Mouse (Mus musculus): Measurements from ENCODE around the gene Shh. TPM values are rescaled to one million over a fixed set of nuclear protein-coding genes. Genes with fewer than 3 reads are reported as not detected.
A peak's percentile ranks its signal among the peaks of the same experiment; 100 is the strongest.

The Shh gene
- polyA plus RNA-seq, 1 experiment from 2014 or later, result 3.4 TPM

GRCm38 (mm10) chr5:28465526-28465925, 1.5 kb downstream of the Shh start:
- H3K27ac ChIP-seq, result no peak overlapping the region
- no peak for ATAC-seq
- H3K27me3 ChIP-seq, result peaks cover 95% of the 10 kb centered on the region
- no peaks in the 10 kb centered on the region for H3K36me3 ChIP-seq
- WGBS, result under 1% methylated on average over 18 of the region's 18 CpGs
- peak overlapping the region; percentile 46 for H3K4me3 ChIP-seq (replicated peaks)
- no peaks in the 10 kb centered on the region for H3K9me3 ChIP-seq
- peak overlapping the region; percentile 66 for H3K4me2 ChIP-seq (replicated peaks)
- H3K4me1 ChIP-seq (replicated peaks), result peaks cover 53% of the 10 kb centered on the region
- peak overlapping the region; percentile 63 for H3K9ac ChIP-seq (replicated peaks)

DNA sequence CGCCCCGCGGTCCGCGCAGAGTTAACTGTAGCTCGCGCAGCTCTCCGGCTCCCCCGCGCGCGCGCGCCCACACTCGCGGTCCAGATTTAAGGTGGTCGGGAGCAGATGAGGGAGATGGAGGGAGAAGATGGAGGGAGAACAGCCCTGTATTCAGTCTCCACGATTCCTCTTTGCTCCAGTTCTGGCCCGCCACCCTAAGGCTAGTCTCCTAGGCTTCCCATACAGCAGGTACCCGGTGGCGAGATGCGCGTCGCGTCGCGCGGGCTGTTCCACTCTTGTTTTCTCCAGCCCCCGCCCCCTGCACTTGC, 2.0 kb downstream of the Shh start:
- Histone ChIP-seq H3K27ac (no peak overlapping the region), H3K27me3 (peaks cover 96% of the 10 kb centered on the region), H3K4me2 (replicated peaks) (peak overlapping the region; percentile 66), H3K36me3 (no peaks in the 10 kb centered on the region), H3K9me3 (no peaks in the 10 kb centered on the region), H3K4me3 (replicated peaks) (peak overlapping the region; percentile 46), H3K9ac (replicated peaks) (peak overlapping the region; percentile 52), H3K4me1 (replicated peaks) (peaks cover 57% of the 10 kb centered on the region)
- under 1% methylated on average over 28 of the region's 29 CpGs for WGBS
- ATAC-seq, result peak; percentile 58

GRCm38 (mm10) chr5:28464361-28465098, 2.5 kb downstream of the Shh start:
- Histone ChIP-seq H3K36me3 (no peaks in the 10 kb centered on the region), H3K4me2 (replicated peaks) (peak overlapping the region; percentile 66), H3K4me3 (replicated peaks) (peak overlapping the region; percentile 46), H3K27ac (peak overlapping the region; percentile 15; the same call in 1 of the 2 replicates), H3K9ac (replicated peaks) (peak overlapping the region; percentile 52), H3K9me3 (no peaks in the 10 kb centered on the region), H3K4me1 (replicated peaks) (peaks cover 60% of the 10 kb centered on the region), H3K27me3 (peaks cover 99% of the 10 kb centered on the region)
- under 1% methylated on average over 76 of the region's 76 CpGs for WGBS
- ATAC-seq, result peak; percentile 52

- Histone ChIP-seq H3K4me3 (replicated peaks) (peak overlapping the region; percentile 46), H3K27me3 (peaks cover 99% of the 10 kb centered on the region), H3K36me3 (no peaks in the 10 kb centered on the region), H3K9ac (replicated peaks) (peak overlapping the region; percentile 52), H3K4me2 (replicated peaks) (peak overlapping the region; percentile 66), H3K9me3 (no peaks in the 10 kb centered on the region), H3K4me1 (replicated peaks) (peaks cover 67% of the 10 kb centered on the region), H3K27ac (no peak overlapping the region)
- ATAC-seq, result no peak
- WGBS, result 2% methylated on average over 10 of the region's 10 CpGs
Measured at GRCm38 (mm10) chr5:28463656-28464055, 3.4 kb downstream of the Shh start.

- Histone ChIP-seq H3K27ac (0 out of 2 replicates have a peak overlapping the region, but pooled peaks have one; percentile 17), H3K9me3 (no peaks in the 10 kb centered on the region), H3K4me2 (replicated peaks) (peak overlapping the region; percentile 66), H3K4me1 (replicated peaks) (peaks cover 74% of the 10 kb centered on the region), H3K36me3 (no peaks in the 10 kb centered on the region), H3K4me3 (replicated peaks) (peak overlapping the region; percentile 46), H3K27me3 (peaks cover 99% of the 10 kb centered on the region), H3K9ac (replicated peaks) (peak overlapping the region; percentile 47)
- ATAC-seq, result no peak
- WGBS, result under 1% methylated on average over 33 of the region's 33 CpGs
Measured at GRCm38 (mm10) chr5:28462741-28463590, 4.1 kb downstream of the Shh start.

- H3K4me2 ChIP-seq (replicated peaks), result peak overlapping the region; percentile 73
- WGBS, result 8% methylated on average over 11 of the region's 11 CpGs
- H3K27me3 ChIP-seq, result peaks cover 98% of the 10 kb centered on the region
- no peak overlapping the region for H3K9ac ChIP-seq (replicated peaks)
- H3K4me1 ChIP-seq (replicated peaks), result peaks cover 75% of the 10 kb centered on the region
- H3K4me3 ChIP-seq (replicated peaks), result no peak overlapping the region
- H3K9me3 ChIP-seq, result no peaks in the 10 kb centered on the region
- ATAC-seq, result no peak
- H3K36me3 ChIP-seq, result no peaks in the 10 kb centered on the region
- H3K27ac ChIP-seq, result no peak overlapping the region
Measured at GRCm38 (mm10) chr5:28461376-28461775, 5.7 kb downstream of the Shh start.

DNA sequence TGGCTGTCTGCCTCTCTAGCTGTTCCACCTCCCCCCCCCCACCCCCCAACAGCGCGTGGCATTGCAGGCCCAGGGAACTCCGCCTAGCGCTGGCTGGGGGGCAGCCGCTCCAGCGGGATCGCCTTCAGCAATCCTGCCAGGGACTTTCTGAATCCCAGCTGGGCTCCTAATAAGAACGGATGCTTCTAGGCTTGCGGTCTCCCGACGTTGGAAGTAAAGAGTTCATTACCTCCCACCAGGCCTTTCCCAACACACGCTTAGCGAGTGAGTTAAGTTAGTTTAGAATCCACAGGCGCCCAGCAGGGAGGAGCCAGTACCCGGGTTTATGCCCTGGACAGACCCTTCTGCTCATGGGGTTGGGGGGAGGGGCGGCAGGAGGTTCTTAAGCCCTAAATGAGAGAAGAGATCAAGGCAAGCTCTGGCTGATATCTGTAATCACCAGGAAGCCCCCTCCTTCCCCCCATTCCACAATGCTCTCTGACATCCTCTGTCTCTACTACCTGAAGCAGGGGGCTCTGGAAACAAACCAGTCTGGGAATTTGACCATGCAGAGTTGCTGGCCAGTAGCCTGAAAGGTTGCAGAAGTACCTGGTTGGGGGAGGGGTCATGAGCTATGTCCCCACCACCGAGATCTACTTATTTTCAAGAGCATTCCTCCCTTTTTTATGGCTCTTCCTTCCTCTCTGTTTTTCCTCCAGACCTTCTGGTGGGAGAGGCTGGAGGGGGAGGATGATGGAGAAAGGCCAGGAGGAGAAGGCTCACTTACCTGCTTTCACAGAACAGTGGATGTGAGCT, 6.3 kb downstream of the Shh start:
- Histone ChIP-seq H3K9ac (replicated peaks) (no peak overlapping the region), H3K4me3 (replicated peaks) (no peak overlapping the region), H3K4me1 (replicated peaks) (peaks cover 68% of the 10 kb centered on the region), H3K9me3 (no peaks in the 10 kb centered on the region), H3K27ac (0 out of 2 replicates have a peak overlapping the region, but pooled peaks have one; percentile 51), H3K27me3 (peaks cover 98% of the 10 kb centered on the region), H3K4me2 (replicated peaks) (peak overlapping the region; percentile 73), H3K36me3 (no peaks in the 10 kb centered on the region)
- ATAC-seq, result no peak
- under 1% methylated on average over 17 of the region's 17 CpGs for WGBS

GRCm38 (mm10) chr5:28459456-28460225, 7.4 kb downstream of the Shh start:
- Histone ChIP-seq H3K27me3 (peaks cover 93% of the 10 kb centered on the region), H3K4me3 (replicated peaks) (peak overlapping the region; percentile 44), H3K4me2 (replicated peaks) (peak overlapping the region; percentile 73), H3K27ac (peak overlapping the region; percentile 51; the same call in 1 of the 2 replicates), H3K9me3 (no peaks in the 10 kb centered on the region), H3K36me3 (no peaks in the 10 kb centered on the region), H3K9ac (replicated peaks) (peak overlapping the region; percentile 16; the same call in 1 of the 2 replicates), H3K4me1 (replicated peaks) (peaks cover 61% of the 10 kb centered on the region)
- ATAC-seq, result peak; percentile 66
- under 1% methylated on average over 41 of the region's 41 CpGs for WGBS

GRCm38 (mm10) chr5:28458821-28459240, 8.2 kb downstream of the Shh start:
- peak; percentile 51; the same call in 1 of the 2 replicates for ATAC-seq
- 0 out of 2 replicates have a peak overlapping the region, but pooled peaks have one; percentile 16 for H3K9ac ChIP-seq (replicated peaks)
- peak overlapping the region; percentile 44 for H3K4me3 ChIP-seq (replicated peaks)
- under 1% methylated on average over 27 of the region's 27 CpGs for WGBS
- H3K9me3 ChIP-seq, result no peaks in the 10 kb centered on the region
- H3K36me3 ChIP-seq, result no peaks in the 10 kb centered on the region
- H3K27ac ChIP-seq, result 0 out of 2 replicates have a peak overlapping the region, but pooled peaks have one; percentile 60
- H3K27me3 ChIP-seq, result peaks cover 91% of the 10 kb centered on the region
- peak overlapping the region; percentile 73 for H3K4me2 ChIP-seq (replicated peaks)
- H3K4me1 ChIP-seq (replicated peaks), result peaks cover 53% of the 10 kb centered on the region

GRCm38 (mm10) chr5:28457921-28458641, 9.0 kb downstream of the Shh start:
- Histone ChIP-seq H3K9me3 (no peaks in the 10 kb centered on the region), H3K4me2 (replicated peaks) (peak overlapping the region; percentile 73), H3K9ac (replicated peaks) (peak overlapping the region; percentile 41; the same call in 1 of the 2 replicates), H3K4me1 (replicated peaks) (peaks cover 45% of the 10 kb centered on the region), H3K36me3 (no peaks in the 10 kb centered on the region), H3K4me3 (replicated peaks) (peak overlapping the region; percentile 44), H3K27ac (no peak overlapping the region), H3K27me3 (peaks cover 84% of the 10 kb centered on the region)
- peak; percentile 15 for ATAC-seq
- under 1% methylated on average over 95 of the region's 95 CpGs for WGBS

Measured in midbrain, embryonic 13.5 days (tissue).